Mouse (Mus musculus) induced T-regulatory cell, adult 2 months (primary cell): ENCODE results near the gene Zmym5.
A peak's percentile ranks its signal among the peaks of the same experiment; 100 is the strongest.
"Not testable (repeated sequence)": the region's sequence is repeated elsewhere in the genome, so short reads cannot be mapped to it uniquely, and the experiment has no call there.

ENCODE experiments used
- DNase-seq: peaks from one replicate; pipeline ENCODE4 v3.0.0-alpha.2; 2012; ENCODE audit warnings: low read depth

The Zmym5 gene

GRCm38 (mm10) chr14:56811701-56812339, at the start of gene Zmym5:
Gene Zmym5, minus strand, starts transcription at chr14:56811716.
- DNase-seq, result peak; percentile 82

GRCm38 (mm10) chr14:56849681-56850080, 38.2 kb upstream of the Zmym5 start:
- DNase-seq, result no peak

GRCm38 (mm10) chr14:56848322-56848721, 36.8 kb upstream of the Zmym5 start:
- DNase-seq, result no peak

GRCm38 (mm10) chr14:56844507-56844906, 33.0 kb upstream of the Zmym5 start:
- no peak for DNase-seq

- DNase-seq, result no peak
These were observed 32.5 kb upstream of the Zmym5 start for GRCm38 (mm10) chr14:56844033-56844432.

- DNase-seq, result not testable (repeated sequence)
These were observed 23.1 kb upstream of the Zmym5 start for GRCm38 (mm10) chr14:56834576-56834975.

- DNase-seq, result not testable (repeated sequence)
These were observed 21.7 kb upstream of the Zmym5 start for GRCm38 (mm10) chr14:56833211-56833610.

- no peak for DNase-seq
These were observed 21.1 kb upstream of the Zmym5 start for GRCm38 (mm10) chr14:56832563-56833113.

- no peak for DNase-seq
These were observed 20.6 kb upstream of the Zmym5 start for GRCm38 (mm10) chr14:56832147-56832546.

- DNase-seq, result no peak
These were observed 19.1 kb upstream of the Zmym5 start for GRCm38 (mm10) chr14:56830491-56831045.

- DNase-seq, result peak; percentile 68
These were observed 13.0 kb upstream of the Zmym5 start for GRCm38 (mm10) chr14:56824562-56824961.

GRCm38 (mm10) chr14:56817616-56818015, 6.1 kb upstream of the Zmym5 start:
- no peak for DNase-seq

GRCm38 (mm10) chr14:56817131-56817530, 5.6 kb upstream of the Zmym5 start:
- DNase-seq, result no peak

GRCm38 (mm10) chr14:56816541-56816940, 5.0 kb upstream of the Zmym5 start:
- peak; percentile 80 for DNase-seq

- DNase-seq, result peak; percentile 93
These were observed 1.1 kb upstream of the Zmym5 start for GRCm38 (mm10) chr14:56812520-56813036.

- DNase-seq, result peak; percentile 61
These were observed 480 bp downstream of the Zmym5 start for GRCm38 (mm10) chr14:56810781-56811690.

- peak; percentile 77 for DNase-seq
These were observed 18.3 kb downstream of the Zmym5 start for GRCm38 (mm10) chr14:56793243-56793642.

- DNase-seq, result no peak
These were observed 26.9 kb downstream of the Zmym5 start for GRCm38 (mm10) chr14:56784575-56784974.

GRCm38 (mm10) chr14:56778933-56779300, 32.6 kb downstream of the Zmym5 start:
- no peak for DNase-seq

- peak; percentile 98 for DNase-seq
These were observed 33.1 kb downstream of the Zmym5 start, which contains the start of gene Pspc1 for GRCm38 (mm10) chr14:56778200-56778932. Gene Pspc1, minus strand, starts transcription at chr14:56778316.

GRCm38 (mm10) chr14:56777360-56778136, 34.0 kb downstream of the Zmym5 start:
- peak; percentile 75 for DNase-seq
